Mouse (Mus musculus): ENCODE data around the gene Larp7.

The Larp7 gene

GRCm38 (mm10) chr3:127511786-127512746, 41.1 kb downstream of the Larp7 start:
- DNase-seq = no peak

- no peak for DNase-seq
Observed at GRCm38 (mm10) chr3:127507878-127508783, 45.0 kb downstream of the Larp7 start.

GRCm38 (mm10) chr3:127498742-127499400, 54.3 kb downstream of the Larp7 start, which contains the start of gene Ank2:
Gene Ank2, minus strand, starts transcription at chr3:127499350.
- DNase-seq = no peak

GRCm38 (mm10) chr3:127498197-127498741, 54.9 kb downstream of the Larp7 start:
- DNase-seq = no peak

GRCm38 (mm10) chr3:127492663-127493062, 60.5 kb downstream of the Larp7 start:
- DNase-seq = no peak

- no peak for DNase-seq
Observed at GRCm38 (mm10) chr3:127487302-127487701, 65.8 kb downstream of the Larp7 start.

Measured in kidney, adult 8-10 months (tissue).